Mouse (Mus musculus): ENCODE results near the gene Fcho2.

- TF ChIP-seq NRF1 (IDR thresholded peaks at IDR 0.05; ENCODE audit: low read depth, low read length): no peak
- no peak for TF ChIP-seq RAD21 (IDR thresholded peaks at IDR 0.05; ENCODE audit: low read depth, low read length)
- no peak for TF ChIP-seq POLR2A (IDR thresholded peaks at IDR 0.05; ENCODE audit: low read depth, low read length)
- TF ChIP-seq CTCF (conservative IDR thresholded peaks at IDR 0.05 in 1 of 2, IDR thresholded peaks at IDR 0.05 in 1 of 2; ENCODE audit: low read depth in 2 of 2, low read length in 2 of 2): no peak
- no peak for TF ChIP-seq MAX (IDR thresholded peaks at IDR 0.05; ENCODE audit: low read length)
- no peak for TF ChIP-seq KAT2A (IDR thresholded peaks at IDR 0.05; ENCODE audit: insufficient replicate concordance, low read length)
Measured at GRCm38 (mm10) chr13:98818205-98818604, 3.0 kb upstream of the Fcho2 start.

Data from CH12.LX (cell line).